Mouse (Mus musculus): ENCODE results near the gene Rnf123. TPM values are rescaled to one million over a fixed set of nuclear protein-coding genes. Genes with fewer than 3 reads are reported as not detected.

Gene Rnf123
- polyA plus RNA-seq, 1 experiment = 88.0 TPM

DNA sequence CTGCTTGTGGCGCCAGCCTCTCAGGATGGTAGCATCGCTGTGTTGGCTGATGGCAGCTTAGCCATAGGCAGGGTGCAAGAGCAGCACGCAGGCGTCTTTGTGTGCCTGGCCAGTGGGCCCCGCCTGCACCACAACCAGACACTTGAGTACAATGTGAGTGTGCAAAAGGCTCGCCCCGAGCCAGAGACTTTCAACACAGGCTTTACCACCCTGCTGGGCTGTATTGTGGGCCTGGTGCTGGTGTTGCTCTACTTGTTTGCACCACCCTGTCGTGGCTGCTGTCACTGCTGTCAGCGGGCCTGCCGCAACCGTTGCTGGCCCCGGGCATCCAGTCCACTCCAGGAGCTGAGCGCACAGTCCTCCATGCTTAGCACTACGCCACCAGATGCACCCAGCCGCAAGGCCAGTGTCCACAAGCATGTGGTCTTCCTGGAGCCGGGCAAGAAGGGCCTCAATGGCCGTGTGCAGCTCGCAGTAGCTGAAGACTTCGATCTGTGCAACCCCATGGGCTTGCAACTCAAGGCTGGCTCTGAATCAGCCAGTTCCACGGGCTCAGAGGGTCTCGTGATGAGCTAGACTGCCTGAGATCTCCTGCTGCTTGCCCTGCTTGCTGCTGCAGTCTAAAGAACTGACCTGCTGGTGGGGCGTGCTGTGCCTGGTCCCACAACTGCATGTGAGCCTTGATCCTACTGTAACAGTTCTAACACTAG lies 28.7 kb downstream of the Rnf123 start:
- 87% methylated on average over 22 of the region's 22 CpGs for WGBS
- no peak overlapping the region for H3K4me3 ChIP-seq (replicated peaks; ENCODE audit: extremely low read depth, low read depth, low read length)
- DNase-seq = no peak
- H3K4me1 ChIP-seq (ENCODE audit: control insufficient read depth, insufficient read depth, low read length) = peaks cover 7% of the 10 kb centered on the region
- TF ChIP-seq CTCF (IDR thresholded peaks at IDR 0.05; ENCODE audit: insufficient read depth, low read length) (no peak), POLR2A (IDR thresholded peaks at IDR 0.05; ENCODE audit: borderline replicate concordance, extremely low read depth, low read depth, low read length) (no peak)

DNA sequence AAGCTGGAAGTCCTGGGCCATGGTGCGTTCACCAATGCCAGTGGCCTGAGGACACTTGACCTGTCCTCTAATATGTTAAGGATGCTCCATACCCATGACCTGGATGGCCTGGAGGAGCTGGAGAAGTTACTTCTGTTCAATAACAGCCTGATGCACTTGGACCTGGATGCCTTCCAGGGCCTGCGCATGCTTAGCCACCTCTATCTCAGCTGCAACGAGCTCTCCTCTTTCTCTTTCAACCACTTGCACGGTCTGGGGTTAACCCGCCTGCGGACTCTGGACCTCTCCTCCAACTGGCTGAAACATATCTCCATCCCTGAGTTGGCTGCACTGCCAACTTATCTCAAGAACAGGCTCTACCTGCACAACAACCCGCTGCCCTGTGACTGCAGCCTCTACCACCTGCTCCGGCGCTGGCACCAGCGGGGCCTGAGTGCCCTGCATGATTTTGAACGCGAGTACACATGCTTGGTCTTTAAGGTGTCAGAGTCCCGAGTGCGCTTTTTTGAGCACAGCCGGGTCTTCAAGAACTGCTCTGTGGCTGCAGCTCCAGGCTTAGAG lies 29.4 kb downstream of the Rnf123 start:
- Histone ChIP-seq H3K4me1 (ENCODE audit: control insufficient read depth, insufficient read depth, low read length) (peaks cover 9% of the 10 kb centered on the region), H3K4me3 (replicated peaks; ENCODE audit: extremely low read depth, low read depth, low read length) (no peak overlapping the region)
- no peak for DNase-seq
- 79% methylated on average over 15 of the region's 15 CpGs for WGBS
- TF ChIP-seq POLR2A (IDR thresholded peaks at IDR 0.05; ENCODE audit: borderline replicate concordance, extremely low read depth, low read depth, low read length) (no peak), CTCF (IDR thresholded peaks at IDR 0.05; ENCODE audit: insufficient read depth, low read length) (no peak)

DNA sequence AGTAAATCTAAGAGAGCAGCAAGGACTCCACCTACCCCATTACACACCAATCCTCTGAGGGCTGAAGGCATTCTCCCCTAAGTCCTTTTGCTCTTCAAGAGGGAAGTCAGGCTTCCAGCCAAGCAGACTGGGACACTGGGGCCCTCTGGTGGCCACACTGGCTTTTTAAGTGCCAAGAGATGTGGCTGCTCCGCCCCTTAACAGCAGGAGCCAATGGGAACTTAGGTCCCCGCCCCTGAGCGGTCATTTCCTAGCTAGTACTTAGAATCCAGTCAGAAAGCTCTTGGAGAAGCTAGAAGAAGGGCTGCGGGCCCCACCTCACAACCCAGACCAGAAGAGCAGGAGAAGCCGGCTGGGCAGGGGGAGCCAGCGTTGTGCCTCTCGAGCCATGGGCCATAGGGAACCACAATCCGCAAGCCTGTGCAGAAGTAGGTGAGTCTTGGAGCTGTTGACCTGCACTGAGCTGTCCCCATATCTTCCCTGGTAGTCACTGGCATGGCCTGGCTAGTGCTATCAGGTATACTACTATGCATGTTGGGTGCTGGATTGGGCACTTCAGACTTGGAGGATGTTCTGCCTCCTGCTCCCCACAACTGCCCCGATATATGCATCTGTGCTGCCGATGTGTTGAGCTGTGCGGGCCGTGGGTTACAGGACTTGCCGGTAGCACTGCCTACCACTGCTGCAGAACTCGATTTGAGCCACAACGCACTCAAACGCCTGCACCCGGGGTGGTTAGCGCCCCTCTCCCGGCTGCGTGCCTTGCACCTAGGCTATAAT lies 30.1 kb downstream of the Rnf123 start, which contains the start of gene Amigo3:
Gene Amigo3, plus strand, starts transcription at position 275 of the 780 bp plus-strand sequence.
- peak; percentile 38; the same call in 1 of the 2 replicates for TF ChIP-seq POLR2A (IDR thresholded peaks at IDR 0.05; ENCODE audit: borderline replicate concordance, extremely low read depth, low read depth, low read length)
- peak; percentile 85 for TF ChIP-seq CTCF (IDR thresholded peaks at IDR 0.05; ENCODE audit: insufficient read depth, low read length)
- 51% methylated on average over 20 of the region's 20 CpGs for WGBS
- H3K4me1 ChIP-seq (ENCODE audit: control insufficient read depth, insufficient read depth, low read length) = peaks cover 9% of the 10 kb centered on the region
- H3K4me3 ChIP-seq (replicated peaks; ENCODE audit: extremely low read depth, low read depth, low read length) = no peak within 1 kb of the TSS
- peak; percentile 97 for DNase-seq

DNA sequence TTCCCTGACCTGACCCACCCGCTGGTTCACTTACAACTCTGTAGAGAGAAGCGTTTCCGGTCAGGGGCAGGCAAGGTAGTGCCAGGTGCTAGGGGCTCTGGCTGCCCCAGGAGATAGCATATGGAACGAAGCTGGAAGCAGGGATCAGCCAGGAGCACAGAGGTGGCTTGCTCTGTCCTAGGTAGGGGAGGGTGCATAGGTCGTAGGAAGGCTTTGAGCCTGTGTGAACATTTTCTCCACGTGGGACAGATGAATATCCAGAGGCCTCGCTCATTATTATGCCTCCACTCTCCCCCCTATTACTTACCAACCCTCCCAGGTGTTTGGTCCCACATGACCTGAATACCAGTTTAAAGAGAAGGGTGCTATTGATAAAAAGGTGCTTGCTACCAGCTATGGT lies 30.7 kb downstream of the Rnf123 start:
- no peak for DNase-seq
- no peak for TF ChIP-seq CTCF (IDR thresholded peaks at IDR 0.05; ENCODE audit: insufficient read depth, low read length)
- no peak for TF ChIP-seq POLR2A (IDR thresholded peaks at IDR 0.05; ENCODE audit: borderline replicate concordance, extremely low read depth, low read depth, low read length)
- WGBS = 71% methylated on average over 7 of the region's 7 CpGs

DNA sequence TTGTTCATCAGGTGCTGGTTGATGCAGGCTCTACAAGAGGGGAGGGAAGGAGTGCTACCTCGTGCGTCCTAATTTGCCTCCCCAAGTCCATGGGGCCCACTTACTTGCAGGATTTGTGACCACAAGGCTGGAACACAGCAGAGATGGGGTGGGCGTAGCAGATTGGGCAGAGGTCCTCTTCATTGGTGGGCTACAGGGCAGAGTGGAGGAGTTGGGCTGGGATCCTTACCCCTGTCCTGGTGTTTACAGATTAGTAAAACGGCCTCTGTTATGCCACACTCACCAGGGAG lies 31.3 kb downstream of the Rnf123 start:
- Histone ChIP-seq H3K4me3 (replicated peaks; ENCODE audit: extremely low read depth, low read depth, low read length) (no peak overlapping the region), H3K4me1 (ENCODE audit: control insufficient read depth, insufficient read depth, low read length) (peaks cover 9% of the 10 kb centered on the region)
- WGBS = 75% methylated on average over 4 of the region's 4 CpGs
- DNase-seq = no peak
- no peak for TF ChIP-seq CTCF (IDR thresholded peaks at IDR 0.05; ENCODE audit: insufficient read depth, low read length)
- no peak for TF ChIP-seq POLR2A (IDR thresholded peaks at IDR 0.05; ENCODE audit: borderline replicate concordance, extremely low read depth, low read depth, low read length)

More for the DNA sequence above, 30.7 kb downstream of the Rnf123 start:
- Histone ChIP-seq H3K4me1 (ENCODE audit: control insufficient read depth, insufficient read depth, low read length) (peaks cover 9% of the 10 kb centered on the region), H3K4me3 (replicated peaks; ENCODE audit: extremely low read depth, low read depth, low read length) (no peak overlapping the region)

DNA sequence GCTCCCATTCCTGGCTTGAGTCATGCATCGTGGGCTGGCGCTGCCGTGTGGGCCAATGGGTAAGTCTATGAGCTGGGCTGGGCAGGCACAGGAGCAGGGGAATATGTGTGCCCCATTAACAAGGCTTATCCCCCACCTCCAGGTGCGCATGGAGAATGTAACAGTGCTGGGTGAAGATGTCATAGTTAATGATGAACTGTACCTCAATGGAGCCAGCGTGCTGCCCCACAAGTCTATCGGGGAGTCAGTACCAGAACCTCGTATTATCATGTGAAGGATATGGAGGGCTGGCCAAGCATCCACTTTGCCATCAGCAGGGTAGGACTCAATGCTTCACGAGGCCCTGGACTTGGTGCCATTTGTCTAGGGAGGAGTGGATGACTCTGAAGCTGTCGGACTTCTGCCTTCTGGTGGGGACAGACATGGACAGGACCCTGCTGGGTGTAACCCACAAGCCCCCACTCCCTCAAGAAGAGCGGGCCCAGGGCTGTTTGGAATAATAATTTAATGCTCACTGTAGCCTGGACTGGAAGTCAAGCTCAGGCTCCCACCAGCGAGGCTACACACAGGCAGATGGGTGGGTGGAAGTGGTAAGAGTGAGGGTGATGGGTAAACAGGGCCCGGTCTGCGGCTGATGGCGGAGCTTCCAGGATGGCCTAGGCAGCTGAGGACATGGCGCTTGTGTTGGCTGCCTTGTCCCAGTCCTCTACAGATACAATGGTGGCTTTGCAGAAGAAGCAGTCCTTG lies 31.8 kb downstream of the Rnf123 start:
- no peak for DNase-seq
- TF ChIP-seq POLR2A (IDR thresholded peaks at IDR 0.05; ENCODE audit: borderline replicate concordance, extremely low read depth, low read depth, low read length) (no peak), CTCF (IDR thresholded peaks at IDR 0.05; ENCODE audit: insufficient read depth, low read length) (no peak)

DNA sequence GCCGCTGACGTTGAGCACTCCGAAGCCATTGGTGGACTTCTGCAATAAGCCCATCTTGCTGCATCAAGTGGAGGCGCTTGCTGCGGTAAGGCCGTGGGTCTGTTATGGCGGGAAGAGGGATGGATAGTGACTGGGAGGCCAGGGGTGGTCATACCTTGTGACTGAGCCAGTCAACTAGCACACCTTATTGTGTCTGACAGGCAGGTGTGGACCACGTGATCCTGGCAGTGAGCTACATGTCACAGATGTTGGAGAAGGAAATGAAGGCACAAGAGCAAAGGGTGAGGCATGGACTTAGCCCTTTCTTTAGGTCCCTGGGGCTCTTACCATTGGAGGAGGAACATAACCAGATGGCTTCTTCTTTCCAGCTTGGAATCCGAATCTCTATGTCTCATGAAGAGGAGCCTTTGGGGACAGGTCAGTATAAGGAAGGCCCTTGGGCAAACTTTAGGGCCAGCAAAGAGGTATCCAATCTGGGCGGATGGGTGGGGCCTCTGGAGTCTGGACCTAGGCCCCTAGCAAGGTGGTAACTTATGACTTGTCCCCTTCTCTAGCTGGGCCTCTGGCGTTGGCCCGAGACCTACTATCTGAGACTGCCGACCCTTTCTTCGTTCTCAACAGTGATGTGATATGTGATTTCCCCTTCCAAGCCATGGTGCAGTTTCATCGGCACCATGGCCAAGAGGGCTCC lies 33.4 kb downstream of the Rnf123 start:
- 36% methylated on average over 15 of the region's 15 CpGs for WGBS
- no peak for TF ChIP-seq CTCF (IDR thresholded peaks at IDR 0.05; ENCODE audit: insufficient read depth, low read length)
- no peak for TF ChIP-seq POLR2A (IDR thresholded peaks at IDR 0.05; ENCODE audit: borderline replicate concordance, extremely low read depth, low read depth, low read length)
- Histone ChIP-seq H3K4me3 (replicated peaks; ENCODE audit: extremely low read depth, low read depth, low read length) (peak overlapping the region; percentile 99), H3K4me1 (ENCODE audit: control insufficient read depth, insufficient read depth, low read length) (peaks cover 9% of the 10 kb centered on the region)
- no peak for DNase-seq

More for the DNA sequence above, 31.8 kb downstream of the Rnf123 start:
- peaks cover 9% of the 10 kb centered on the region for H3K4me1 ChIP-seq (ENCODE audit: control insufficient read depth, insufficient read depth, low read length)
- WGBS = 88% methylated on average over 15 of the region's 15 CpGs
- H3K4me3 ChIP-seq (replicated peaks; ENCODE audit: extremely low read depth, low read depth, low read length) = no peak overlapping the region

DNA sequence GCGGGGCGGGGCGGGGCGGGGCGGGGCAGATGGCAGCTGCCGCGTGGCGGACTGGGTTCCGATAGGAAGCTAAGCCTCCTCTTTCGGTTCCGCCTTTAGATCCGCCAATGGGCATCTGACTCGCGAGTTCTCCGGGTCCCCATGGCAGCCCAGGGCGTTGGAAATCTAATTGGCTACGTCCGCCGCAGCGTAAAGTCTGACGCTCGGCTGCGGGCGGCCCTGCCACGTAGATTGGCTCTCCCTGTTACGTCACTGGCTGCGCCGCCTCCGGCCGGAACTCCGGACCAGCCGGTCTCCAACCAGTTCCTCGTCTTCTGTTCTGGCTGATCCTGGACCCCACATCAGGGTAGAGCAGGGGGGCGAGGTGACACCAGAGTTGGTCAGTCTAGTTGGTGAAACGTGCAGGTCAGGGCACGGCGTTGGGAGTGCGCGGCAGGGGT lies 34.1 kb downstream of the Rnf123 start, which contains the start of gene Gmppb:
Gene Gmppb, plus strand, starts transcription at position 227 of the 440 bp plus-strand sequence.
- peak; percentile 93 for DNase-seq
- WGBS = under 1% methylated on average over 39 of the region's 39 CpGs
- Histone ChIP-seq H3K4me1 (ENCODE audit: control insufficient read depth, insufficient read depth, low read length) (peaks cover 9% of the 10 kb centered on the region), H3K4me3 (replicated peaks; ENCODE audit: extremely low read depth, low read depth, low read length) (peak within 1 kb of the TSS; percentile 99)
- TF ChIP-seq CTCF (IDR thresholded peaks at IDR 0.05; ENCODE audit: insufficient read depth, low read length) (no peak), POLR2A (IDR thresholded peaks at IDR 0.05; ENCODE audit: borderline replicate concordance, extremely low read depth, low read depth, low read length) (peak; percentile 86; the same call in 1 of the 2 replicates)
